Mouse (Mus musculus): ENCODE data around the gene Areg. TPM values are rescaled to one million over a fixed set of nuclear protein-coding genes. Genes with fewer than 3 reads are reported as not detected.

Gene Areg
- polyA plus RNA-seq (2014; fragmentation: Illumina TruSeq; extraction: RNeasy Lipid Tissue Mini Kit (QIAGEN cat#74804); ENCODE audit: insufficient read depth, low read depth, low replicate concordance) = 4.7 TPM

GRCm38 (mm10) chr5:91139446-91139873 is at the start of gene Areg:
Areg (plus strand) TSS chr5:91139599.

Other genes with a start within 250 kb of the Areg start
- 1.4 TPM for gene Cxcl1, start 248.4 kb upstream of the Areg start, polyA plus RNA-seq (2014; fragmentation: Illumina TruSeq; extraction: RNeasy Lipid Tissue Mini Kit (QIAGEN cat#74804); ENCODE audit: insufficient read depth, low read depth, low replicate concordance)
- gene Cxcl2, start 235.7 kb upstream of the Areg start, polyA plus RNA-seq (2014; fragmentation: Illumina TruSeq; extraction: RNeasy Lipid Tissue Mini Kit (QIAGEN cat#74804); ENCODE audit: insufficient read depth, low read depth, low replicate concordance) = 0.90 TPM
- 11.4 TPM for gene Mthfd2l, start 208.5 kb upstream of the Areg start, polyA plus RNA-seq (2014; fragmentation: Illumina TruSeq; extraction: RNeasy Lipid Tissue Mini Kit (QIAGEN cat#74804); ENCODE audit: insufficient read depth, low read depth, low replicate concordance)
- gene Epgn, start 112.1 kb upstream of the Areg start, polyA plus RNA-seq (2014; fragmentation: Illumina TruSeq; extraction: RNeasy Lipid Tissue Mini Kit (QIAGEN cat#74804); ENCODE audit: insufficient read depth, low read depth, low replicate concordance) = not detected
- gene Ereg, start 65.0 kb upstream of the Areg start, polyA plus RNA-seq (2014; fragmentation: Illumina TruSeq; extraction: RNeasy Lipid Tissue Mini Kit (QIAGEN cat#74804); ENCODE audit: insufficient read depth, low read depth, low replicate concordance) = 0.07 TPM